Mouse (Mus musculus): ENCODE measurements around the gene Dusp11.
"Not testable (repeated sequence)": the region's sequence is repeated elsewhere in the genome, so short reads cannot be mapped to it uniquely, and the experiment has no call there.

The Dusp11 gene

GRCm38 (mm10) chr6:85961101-85962091 is at the start of gene Dusp11:
Dusp11 (minus strand) TSS chr6:85961667.
- peak; percentile 90 for DNase-seq (ENCODE audit: low read depth, low spot score)

- no peak for DNase-seq (ENCODE audit: low read depth, low spot score)
Measured at GRCm38 (mm10) chr6:86009980-86010379, 48.5 kb upstream of the Dusp11 start.

GRCm38 (mm10) chr6:86004271-86005148 is 43.0 kb upstream of the Dusp11 start:
- DNase-seq (ENCODE audit: low read depth, low spot score): peak; percentile 76

- DNase-seq (ENCODE audit: low read depth, low spot score): no peak
Measured at GRCm38 (mm10) chr6:86003405-86003925, 42.0 kb upstream of the Dusp11 start.

GRCm38 (mm10) chr6:85990774-85991173 is 29.3 kb upstream of the Dusp11 start:
- not testable (repeated sequence) for DNase-seq (ENCODE audit: low read depth, low spot score)

GRCm38 (mm10) chr6:85989570-85989969 is 28.1 kb upstream of the Dusp11 start:
- not testable (repeated sequence) for DNase-seq (ENCODE audit: low read depth, low spot score)

GRCm38 (mm10) chr6:85984351-85984750 is 22.9 kb upstream of the Dusp11 start:
- no peak for DNase-seq (ENCODE audit: low read depth, low spot score)

- DNase-seq (ENCODE audit: low read depth, low spot score): not testable (repeated sequence)
Measured at GRCm38 (mm10) chr6:85978736-85979135, 17.3 kb upstream of the Dusp11 start.

GRCm38 (mm10) chr6:85976242-85976641 is 14.8 kb upstream of the Dusp11 start:
- DNase-seq (ENCODE audit: low read depth, low spot score): no peak

- no peak for DNase-seq (ENCODE audit: low read depth, low spot score)
Measured at GRCm38 (mm10) chr6:85975761-85976160, 14.3 kb upstream of the Dusp11 start.

- no peak for DNase-seq (ENCODE audit: low read depth, low spot score)
Measured at GRCm38 (mm10) chr6:85974941-85975617, 13.6 kb upstream of the Dusp11 start.

- DNase-seq (ENCODE audit: low read depth, low spot score): peak; percentile 53
Measured at GRCm38 (mm10) chr6:85973336-85973735, 11.9 kb upstream of the Dusp11 start.

- no peak for DNase-seq (ENCODE audit: low read depth, low spot score)
Measured at GRCm38 (mm10) chr6:85972699-85973098, 11.2 kb upstream of the Dusp11 start.

GRCm38 (mm10) chr6:85969889-85970288 is 8.4 kb upstream of the Dusp11 start:
- no peak for DNase-seq (ENCODE audit: low read depth, low spot score)

- DNase-seq (ENCODE audit: low read depth, low spot score): no peak
Measured at GRCm38 (mm10) chr6:85966686-85967085, 5.2 kb upstream of the Dusp11 start.

- not testable (repeated sequence) for DNase-seq (ENCODE audit: low read depth, low spot score)
Measured at GRCm38 (mm10) chr6:85966081-85966480, 4.6 kb upstream of the Dusp11 start.

GRCm38 (mm10) chr6:85957581-85957980 is 3.9 kb downstream of the Dusp11 start:
- DNase-seq (ENCODE audit: low read depth, low spot score): no peak

- DNase-seq (ENCODE audit: low read depth, low spot score): peak; percentile 50
Measured at GRCm38 (mm10) chr6:85948549-85948948, 12.9 kb downstream of the Dusp11 start.

GRCm38 (mm10) chr6:85942469-85942868 is 19.0 kb downstream of the Dusp11 start:
- no peak for DNase-seq (ENCODE audit: low read depth, low spot score)

GRCm38 (mm10) chr6:85938701-85939100 is 22.8 kb downstream of the Dusp11 start:
- no peak for DNase-seq (ENCODE audit: low read depth, low spot score)

All from telencephalon, adult 2 months (tissue).